Mouse (Mus musculus): ENCODE measurements around the gene Zfp979.
"Not testable (repeated sequence)": the region's sequence is repeated elsewhere in the genome, so short reads cannot be mapped to it uniquely, and the experiment has no call there.

- TF ChIP-seq CTCF (conservative IDR thresholded peaks at IDR 0.05; ENCODE audit: low read length); POU5F1 (IDR thresholded peaks at IDR 0.05; ENCODE audit: borderline replicate concordance, low read length); NANOG (IDR thresholded peaks at IDR 0.05; ENCODE audit: borderline replicate concordance, low read length): not testable (repeated sequence)
Observed at GRCm38 (mm10) chr4:147642413-147642812, at the start of gene Zfp979.

Measured in E14TG2a.4 (cell line).